Mouse (Mus musculus) liver, adult 2 months (tissue): Measurements from ENCODE around the gene Atp6v0d1.

ENCODE experiments used
- CTCF ChIP-seq: fragments of 200-500 bp; IDR thresholded peaks from 2 replicates; pipeline ENCODE4 v1.5.1; 2011; ENCODE audit warnings: low read depth, low read length, control low read depth
- POLR2A ChIP-seq: fragments of 200-500 bp; IDR thresholded peaks from 2 replicates; pipeline ENCODE4 v1.6.1; 2011; ENCODE audit warnings: low read length, control low read depth; ENCODE audit not compliant: insufficient read depth; ENCODE audit errors: extremely low read depth

DNA sequence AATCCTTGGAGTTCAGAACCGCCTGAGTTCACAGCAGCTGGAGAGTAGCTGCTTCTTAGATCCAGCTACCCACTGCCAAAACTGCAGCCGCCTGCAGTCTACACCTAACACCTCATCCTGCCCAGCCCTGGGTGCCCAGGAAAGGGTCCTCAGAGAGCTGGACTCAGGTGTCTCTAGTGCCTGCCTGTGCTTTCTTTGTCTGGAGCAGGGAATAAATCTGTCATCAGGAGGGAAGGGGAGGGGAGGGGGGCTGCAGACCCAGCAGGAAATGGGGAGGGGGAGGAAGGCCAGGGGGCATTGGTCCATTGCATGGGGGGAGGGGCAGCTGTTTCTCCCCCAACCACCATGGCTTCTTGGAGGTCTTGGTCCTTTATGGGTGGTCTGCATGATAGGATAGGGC, 46.3 kb downstream of the Atp6v0d1 start:
- no peak for TF ChIP-seq CTCF
- TF ChIP-seq POLR2A, result no peak
